Mouse (Mus musculus) ES-CJ7 (cell line): ENCODE measurements around the gene Rasal1.

Source experiments
- DNase-seq: peaks from one replicate; pipeline ENCODE4 v3.0.0; 2011; ENCODE audit warnings: low read depth, low spot score

Gene Rasal1

GRCm38 (mm10) chr5:120653873-120654272, 5.3 kb downstream of the Rasal1 start:
- DNase-seq: no peak

- DNase-seq: no peak
These were observed 7.7 kb downstream of the Rasal1 start for GRCm38 (mm10) chr5:120656281-120656751.

GRCm38 (mm10) chr5:120660816-120661215, 12.2 kb downstream of the Rasal1 start:
- peak; percentile 60 for DNase-seq

- peak; percentile 52 for DNase-seq
These were observed 16.3 kb downstream of the Rasal1 start for GRCm38 (mm10) chr5:120664888-120665287.

DNA sequence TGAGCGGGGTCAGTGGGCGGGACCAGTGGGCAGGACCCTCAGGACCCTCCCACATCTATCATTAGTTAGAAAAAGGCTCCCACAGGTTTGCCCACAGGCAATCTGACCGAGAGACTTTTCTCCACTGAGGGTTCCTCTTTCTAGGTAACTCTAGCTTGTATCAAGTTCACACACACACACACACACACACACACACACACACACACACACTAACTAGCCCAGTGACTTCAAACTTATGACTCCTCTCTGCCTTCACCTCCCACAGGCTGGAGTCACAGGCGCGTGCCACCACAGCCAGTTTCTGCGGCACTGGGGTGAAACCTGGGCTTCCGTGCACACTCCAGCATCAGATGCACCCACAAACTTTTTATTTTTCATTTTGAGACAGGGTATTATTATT, 20.1 kb downstream of the Rasal1 start:
- no peak for DNase-seq

DNA sequence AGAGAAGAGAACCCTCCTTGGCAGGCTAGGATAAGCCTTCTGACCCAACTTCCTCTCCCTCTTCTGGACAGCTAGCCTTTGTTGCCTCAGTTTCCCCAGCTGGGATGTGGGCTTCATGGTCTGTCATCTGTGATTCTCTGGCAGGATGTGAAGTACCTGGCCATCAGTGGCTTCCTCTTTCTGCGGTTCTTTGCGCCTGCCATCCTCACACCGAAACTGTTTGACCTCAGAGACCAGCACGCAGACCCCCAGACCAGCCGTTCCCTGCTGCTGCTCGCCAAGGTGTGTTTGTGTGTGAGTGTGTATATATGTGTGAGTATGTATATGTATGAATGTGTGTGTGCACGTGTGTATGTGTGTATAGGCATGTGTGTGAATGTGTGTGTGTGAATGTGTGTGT, 21.5 kb downstream of the Rasal1 start:
- no peak for DNase-seq

- DNase-seq: no peak
These were observed 23.3 kb downstream of the Rasal1 start for GRCm38 (mm10) chr5:120671865-120672264.

DNA sequence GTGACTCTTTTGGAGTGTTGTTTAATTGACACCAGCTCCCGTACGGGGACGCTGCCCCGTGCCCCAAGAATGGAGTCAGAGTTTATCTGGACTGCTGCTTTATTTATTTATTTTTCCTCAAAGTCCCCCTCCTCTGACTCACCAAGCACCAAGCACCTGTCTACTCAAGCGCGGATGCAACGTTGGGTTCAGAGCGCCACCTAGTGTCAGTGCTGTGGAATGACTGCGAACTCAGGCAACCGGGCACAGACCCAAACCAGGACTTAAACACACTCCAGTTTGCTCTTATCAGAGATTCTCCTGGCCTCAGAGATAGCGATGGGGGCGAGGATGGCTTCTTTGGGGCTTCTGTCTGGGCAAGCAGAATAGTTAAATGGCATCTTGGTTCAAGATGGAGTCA, 25.0 kb downstream of the Rasal1 start:
- peak; percentile 84 for DNase-seq

GRCm38 (mm10) chr5:120674229-120675145, 25.9 kb downstream of the Rasal1 start:
- peak; percentile 93 for DNase-seq

DNA sequence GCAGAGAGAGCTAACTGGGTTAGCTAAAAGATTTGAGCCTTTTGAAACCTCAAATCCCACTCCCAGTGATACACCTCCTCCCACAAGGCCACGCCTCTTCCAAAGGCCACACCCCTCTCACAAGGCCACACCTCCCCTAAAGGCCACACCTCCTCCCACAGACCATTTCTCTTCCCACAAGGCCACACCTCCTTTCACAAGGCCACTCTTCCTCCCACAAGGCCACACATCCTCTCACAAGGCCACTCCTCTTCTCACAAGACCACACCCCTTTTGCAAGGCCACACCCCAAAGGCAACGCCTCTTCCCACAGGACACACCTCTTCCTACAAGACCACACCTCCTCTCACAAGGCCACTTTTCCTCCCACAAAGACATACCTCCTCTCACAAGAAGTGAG, 28.9 kb downstream of the Rasal1 start:
- peak; percentile 99 for DNase-seq

- DNase-seq: peak; percentile 96
These were observed 31.3 kb downstream of the Rasal1 start for GRCm38 (mm10) chr5:120679676-120680555.

GRCm38 (mm10) chr5:120680918-120681317, 32.3 kb downstream of the Rasal1 start:
- no peak for DNase-seq

DNA sequence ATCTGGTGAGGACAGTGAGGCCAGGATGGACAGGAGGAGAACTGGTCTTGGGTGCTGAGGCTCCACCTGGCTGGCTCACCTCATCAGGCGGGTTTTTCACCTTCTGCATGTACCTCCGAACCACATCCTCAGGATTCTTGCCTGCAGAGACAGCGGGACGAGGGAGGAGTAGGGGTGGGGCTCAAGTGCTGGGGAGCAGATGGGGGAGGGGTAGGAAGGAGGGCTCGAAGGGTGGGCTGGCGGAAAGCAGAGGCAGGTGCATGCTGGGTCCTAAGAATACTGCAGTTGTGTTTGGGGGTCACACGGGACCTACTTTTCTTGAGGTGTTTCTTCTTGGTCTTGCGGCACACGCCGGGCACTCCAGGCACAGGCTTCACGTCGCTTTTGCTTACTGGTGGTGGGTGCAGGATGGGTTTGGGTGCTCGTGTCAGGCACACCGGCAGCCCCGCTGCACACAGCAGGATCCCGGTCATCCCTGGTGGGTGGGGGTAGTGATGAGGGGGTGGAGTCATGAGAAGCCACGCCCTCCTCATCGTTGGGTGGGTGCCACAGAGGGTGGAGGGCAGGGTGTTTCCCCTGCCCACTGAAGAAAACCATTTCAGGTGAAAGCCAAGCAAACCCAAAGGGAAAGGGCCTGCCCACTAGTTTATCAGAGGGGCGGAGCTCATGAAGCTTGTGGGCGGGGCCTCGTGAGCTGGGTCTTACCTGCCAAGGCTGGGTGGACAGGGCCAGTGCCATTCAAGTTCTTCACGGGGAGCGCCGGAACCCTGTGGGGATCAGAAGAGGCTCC, 34.6 kb downstream of the Rasal1 start:
- DNase-seq: peak; percentile 87

DNA sequence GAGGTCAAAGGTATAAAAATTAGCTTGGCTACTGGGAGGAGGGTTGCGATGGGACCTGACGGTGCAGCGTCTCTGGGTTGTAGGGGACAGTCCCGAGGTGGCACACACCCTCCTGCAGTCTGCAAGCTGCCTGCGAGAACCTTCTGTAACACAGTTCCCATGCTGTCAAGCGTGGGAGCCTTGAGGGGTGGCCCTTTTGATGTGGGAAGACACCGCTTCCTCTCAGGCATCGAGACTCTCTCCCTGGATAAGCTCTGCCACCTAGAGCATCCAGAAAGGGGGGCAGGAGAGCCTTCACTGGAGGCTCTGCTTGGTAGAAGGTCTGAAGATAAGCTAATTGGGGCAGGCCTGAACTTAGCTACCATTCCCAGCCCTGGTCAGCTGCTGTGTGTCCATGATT, 37.1 kb downstream of the Rasal1 start:
- no peak for DNase-seq

DNA sequence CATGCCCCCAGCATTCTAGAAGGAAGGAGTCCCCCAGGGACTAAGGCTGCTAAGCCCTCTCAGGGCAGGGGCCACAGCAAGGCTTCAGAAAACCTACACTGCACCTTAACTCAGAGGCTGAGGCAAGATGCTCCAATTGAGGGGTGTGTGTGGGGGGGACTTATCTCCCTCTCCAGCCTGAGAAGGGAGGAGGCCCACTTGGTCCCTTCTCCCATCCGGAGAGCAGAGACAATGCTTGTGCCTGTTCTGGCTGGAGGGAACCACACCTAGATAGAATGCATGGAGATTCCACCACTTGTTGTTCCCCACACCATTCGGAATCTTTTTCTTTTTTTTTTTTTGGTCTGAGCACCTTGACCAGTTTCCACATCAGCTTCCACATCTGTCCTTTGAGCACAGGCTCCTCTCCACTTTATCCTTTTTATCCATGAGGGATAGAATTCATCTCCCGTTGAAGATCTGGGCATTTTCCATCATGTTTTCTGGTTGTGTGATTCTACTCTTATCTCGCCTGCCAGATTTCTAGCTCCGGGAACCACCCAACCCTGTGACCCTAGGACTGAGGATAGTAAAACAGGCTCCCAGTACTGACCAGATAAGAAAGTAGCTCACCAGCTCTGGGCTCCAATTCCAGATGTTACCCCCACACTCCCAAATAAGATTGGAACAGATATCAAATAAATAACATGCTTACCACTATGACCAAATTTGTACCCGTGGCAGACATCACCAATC, 38.3 kb downstream of the Rasal1 start:
- DNase-seq: peak; percentile 60

- no peak for DNase-seq
These were observed 38.9 kb downstream of the Rasal1 start for GRCm38 (mm10) chr5:120687484-120687851.

GRCm38 (mm10) chr5:120687897-120688296, 39.3 kb downstream of the Rasal1 start:
- no peak for DNase-seq

GRCm38 (mm10) chr5:120688434-120688833, 39.8 kb downstream of the Rasal1 start:
- DNase-seq: peak; percentile 81

DNA sequence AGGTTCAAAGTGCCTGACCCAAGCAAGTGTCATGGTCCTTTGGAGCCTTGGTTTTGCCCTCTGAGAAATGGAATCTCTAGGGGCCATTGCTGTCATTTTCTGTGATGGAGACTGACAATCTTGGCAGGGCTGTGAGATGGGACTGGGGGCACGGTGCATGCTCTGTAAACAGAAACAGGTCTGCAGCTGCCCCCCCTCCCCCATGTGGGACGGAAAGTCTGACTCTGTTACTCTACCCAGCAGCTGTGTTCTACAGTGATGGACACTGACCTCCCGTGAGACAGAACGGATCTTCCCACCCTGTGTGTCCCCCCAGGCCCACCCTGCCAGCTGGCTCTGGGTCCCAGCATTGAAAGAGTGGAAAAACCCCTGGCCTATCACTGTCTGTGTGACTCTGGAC, 41.8 kb downstream of the Rasal1 start:
- DNase-seq: no peak

DNA sequence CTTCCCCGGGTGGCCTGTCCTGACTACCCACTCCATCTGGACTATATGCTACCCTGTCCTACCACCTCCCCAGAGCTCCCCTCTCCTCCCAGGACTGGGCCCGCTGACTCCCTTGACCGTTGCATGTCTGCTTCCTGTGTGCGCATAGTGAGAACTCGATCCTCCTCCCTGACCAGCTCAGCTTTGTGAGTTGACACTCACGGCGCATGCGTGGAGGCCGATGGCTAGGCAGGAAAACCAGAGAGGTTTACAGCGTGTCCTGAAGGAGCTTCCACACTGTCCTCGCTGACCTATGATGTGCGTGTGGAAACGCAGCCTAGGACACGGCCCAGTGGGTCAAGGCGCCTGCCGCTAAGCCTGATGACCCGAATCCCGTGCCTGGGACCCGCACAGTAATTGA, 43.4 kb downstream of the Rasal1 start:
- no peak for DNase-seq
